Mouse (Mus musculus) left cerebral cortex, postnatal 10 days (tissue): Measurements from ENCODE around the gene Hspa1l. TPM values are rescaled to one million over a fixed set of nuclear protein-coding genes. Genes with fewer than 3 reads are reported as not detected.
A peak's percentile ranks its signal among the peaks of the same experiment; 100 is the strongest.
"Not testable (repeated sequence)": the region's sequence is repeated elsewhere in the genome, so short reads cannot be mapped to it uniquely, and the experiment has no call there.

ENCODE experiments used
- DNase-seq, 2 experiments: peaks; one replicate each; pipeline ENCODE4 v3.0.0; 2021 to 2022; ENCODE audit warnings: low spot score in 2 of 2, mixed read lengths in 1 of 2; ENCODE audit errors: extremely low spot score in 1 of 2
- intact Hi-C: fragments of 180-260 bp; cut with DNase I; formaldehyde crosslinking; loops from one replicate; pipeline ENCODE4 v1.15.1; 2025
- total RNA-seq, 2 experiments: library from RNA; stranded (reverse); gene quantifications; 2 replicates each; pipeline ENCODE4 v1.2.3; 2021

Hspa1l gene
- total RNA-seq, 2 experiments from 2014 or later: 0.20 TPM; not detected in 1

- intact Hi-C loops: loop anchor here (5.0 kb wide), 1 partner anchor 92 kb away; no protein-coding TSS in a partner anchor
- no peak for DNase-seq
Measured at GRCm38 (mm10) chr17:34949553-34949969, 22.9 kb upstream of the Hspa1l start.

GRCm38 (mm10) chr17:34950514-34951455, 21.7 kb upstream of the Hspa1l start:
- intact Hi-C loops: no loop called here
- no peak for DNase-seq

- peak in 1 of 2 experiments; percentile 27 for DNase-seq
- intact Hi-C loops: no loop called here
Measured at GRCm38 (mm10) chr17:34951636-34952377, 20.7 kb upstream of the Hspa1l start.

GRCm38 (mm10) chr17:34952378-34953040, 20.0 kb upstream of the Hspa1l start:
- peak; percentile 77 to 90 for DNase-seq
- intact Hi-C loops: no loop called here

- no peak for DNase-seq
- intact Hi-C loops: no loop called here
Measured at GRCm38 (mm10) chr17:34953258-34953657, 19.2 kb upstream of the Hspa1l start.

- DNase-seq: no peak
- intact Hi-C loops: no loop called here
Measured at GRCm38 (mm10) chr17:34953904-34954303, 18.6 kb upstream of the Hspa1l start.

GRCm38 (mm10) chr17:34954831-34955230, 17.7 kb upstream of the Hspa1l start:
- intact Hi-C loops: no loop called here
- no peak for DNase-seq

GRCm38 (mm10) chr17:34955884-34956283, 16.6 kb upstream of the Hspa1l start:
- no peak for DNase-seq
- intact Hi-C loops: no loop called here

- intact Hi-C loops: no loop called here
- no peak for DNase-seq
Measured at GRCm38 (mm10) chr17:34956340-34956739, 16.2 kb upstream of the Hspa1l start.

GRCm38 (mm10) chr17:34957291-34957690, 15.2 kb upstream of the Hspa1l start:
- intact Hi-C loops, DNase-seq: not testable (repeated sequence)

GRCm38 (mm10) chr17:34957966-34958365, 14.5 kb upstream of the Hspa1l start:
- intact Hi-C loops, DNase-seq: not testable (repeated sequence)

- intact Hi-C loops, DNase-seq: not testable (repeated sequence)
Measured at GRCm38 (mm10) chr17:34958734-34959129, 13.8 kb upstream of the Hspa1l start.

- intact Hi-C loops: not testable (repeated sequence)
Measured at GRCm38 (mm10) chr17:34959130-34959778, 13.2 kb upstream of the Hspa1l start, which contains the start of gene Hspa1b. Gene Hspa1b (minus strand): TSS chr17:34959238.

GRCm38 (mm10) chr17:34959881-34960515, 12.5 kb upstream of the Hspa1l start:
- no peak for DNase-seq
- intact Hi-C loops: no loop called here

More at GRCm38 (mm10) chr17:34959130-34959778, 13.2 kb upstream of the Hspa1l start, which contains the start of gene Hspa1b:
- peak; percentile 60 to 83 for DNase-seq

GRCm38 (mm10) chr17:34960702-34961493, 11.6 kb upstream of the Hspa1l start:
- intact Hi-C loops: no loop called here
- DNase-seq: no peak

- DNase-seq: no peak
- intact Hi-C loops: no loop called here
Measured at GRCm38 (mm10) chr17:34962125-34962524, 10.4 kb upstream of the Hspa1l start.

GRCm38 (mm10) chr17:34962841-34963240, 9.7 kb upstream of the Hspa1l start:
- DNase-seq: no peak
- intact Hi-C loops: no loop called here
